Mouse (Mus musculus) spleen, postnatal 4 days (tissue): ENCODE measurements around the gene Slc38a3.

Source experiments
- DNase-seq, 2 experiments: peaks; one replicate each; pipeline ENCODE4 v3.0.0; 2022; ENCODE audit warnings: low spot score in 2 of 2

Slc38a3 gene

DNA sequence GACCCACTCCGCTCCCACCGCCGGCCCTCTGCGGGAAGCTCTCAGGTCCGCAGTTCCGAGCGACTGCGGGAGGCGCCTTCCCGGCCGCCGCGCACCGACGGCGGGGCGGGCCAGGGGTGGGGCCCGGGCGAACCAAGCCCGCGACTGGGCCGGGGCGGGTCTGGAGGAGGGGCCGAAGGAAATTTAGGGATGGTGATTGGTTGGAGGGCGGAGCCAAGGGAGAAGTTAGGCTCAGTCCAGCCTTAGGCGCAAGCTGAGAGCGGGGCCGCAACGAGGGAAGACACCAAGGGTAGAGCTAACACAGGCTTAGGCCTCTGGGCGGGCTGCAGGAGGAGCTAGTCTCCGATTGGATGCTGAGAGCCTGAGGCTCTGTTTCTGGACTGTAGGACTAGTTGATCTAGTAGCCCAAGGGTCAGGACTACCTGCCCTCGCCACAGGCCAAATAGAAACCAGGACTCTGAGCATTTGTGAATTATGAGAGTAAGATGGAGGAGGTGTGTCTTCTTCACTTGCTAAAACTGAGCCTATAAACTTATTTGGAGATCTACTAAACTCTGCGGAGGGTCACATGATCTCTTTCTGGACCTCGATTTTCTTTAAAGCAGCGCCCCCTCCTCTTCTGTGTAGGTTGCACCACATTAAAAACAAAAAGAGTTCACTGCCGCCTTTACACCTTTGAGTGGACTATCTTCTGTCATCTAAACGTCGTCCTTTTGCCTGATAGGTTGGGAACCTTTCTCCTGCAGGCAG lies 33.9 kb downstream of the Slc38a3 start, which contains the start of gene Gnai2:
Gnai2 (minus strand) TSS at position 89 of the 750 bp plus-strand sequence.
- peak; percentile 98 for DNase-seq

DNA sequence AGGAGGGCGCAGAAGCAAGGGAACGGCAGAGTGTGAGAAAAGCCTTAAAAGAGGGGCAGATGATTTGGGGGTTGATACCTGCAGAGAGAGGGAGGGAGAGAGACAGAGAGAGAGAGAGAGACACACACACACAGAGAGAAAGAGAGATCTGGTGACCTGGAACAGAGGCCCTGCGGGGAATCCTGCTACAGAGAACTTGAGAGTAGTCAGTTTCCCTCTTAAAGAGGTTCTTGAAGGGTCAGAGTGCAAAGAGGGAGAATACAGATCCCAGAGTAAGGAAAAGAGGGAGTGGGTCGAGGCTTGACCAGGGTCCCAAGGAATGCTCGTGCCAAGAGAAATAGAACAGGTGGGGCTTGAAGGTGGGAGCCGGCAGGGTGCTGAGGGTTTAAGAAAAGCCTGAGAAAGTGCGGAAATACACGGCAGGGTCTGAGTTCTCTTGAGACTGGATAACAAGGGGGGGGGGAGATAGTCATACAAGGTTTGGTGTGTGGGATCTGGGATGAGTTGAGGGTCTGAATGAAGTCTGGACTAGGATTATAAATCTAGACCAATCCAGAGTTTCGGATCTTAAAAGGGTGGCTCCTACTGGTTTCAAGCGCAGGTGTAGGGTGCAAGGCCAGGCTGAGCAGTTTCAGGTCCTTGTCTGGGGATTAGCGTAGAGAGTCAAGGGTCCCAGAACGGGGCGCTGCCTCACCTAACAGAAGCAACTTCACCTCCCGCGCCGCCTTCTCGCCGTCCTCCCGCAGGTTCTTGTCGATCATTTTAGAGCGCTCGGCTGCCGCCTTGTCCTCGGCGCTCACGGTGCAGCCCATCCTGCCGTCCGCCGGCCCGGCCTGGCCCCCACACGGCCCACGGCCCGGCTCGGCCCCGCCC lies 34.7 kb downstream of the Slc38a3 start:
- DNase-seq = no peak

DNA sequence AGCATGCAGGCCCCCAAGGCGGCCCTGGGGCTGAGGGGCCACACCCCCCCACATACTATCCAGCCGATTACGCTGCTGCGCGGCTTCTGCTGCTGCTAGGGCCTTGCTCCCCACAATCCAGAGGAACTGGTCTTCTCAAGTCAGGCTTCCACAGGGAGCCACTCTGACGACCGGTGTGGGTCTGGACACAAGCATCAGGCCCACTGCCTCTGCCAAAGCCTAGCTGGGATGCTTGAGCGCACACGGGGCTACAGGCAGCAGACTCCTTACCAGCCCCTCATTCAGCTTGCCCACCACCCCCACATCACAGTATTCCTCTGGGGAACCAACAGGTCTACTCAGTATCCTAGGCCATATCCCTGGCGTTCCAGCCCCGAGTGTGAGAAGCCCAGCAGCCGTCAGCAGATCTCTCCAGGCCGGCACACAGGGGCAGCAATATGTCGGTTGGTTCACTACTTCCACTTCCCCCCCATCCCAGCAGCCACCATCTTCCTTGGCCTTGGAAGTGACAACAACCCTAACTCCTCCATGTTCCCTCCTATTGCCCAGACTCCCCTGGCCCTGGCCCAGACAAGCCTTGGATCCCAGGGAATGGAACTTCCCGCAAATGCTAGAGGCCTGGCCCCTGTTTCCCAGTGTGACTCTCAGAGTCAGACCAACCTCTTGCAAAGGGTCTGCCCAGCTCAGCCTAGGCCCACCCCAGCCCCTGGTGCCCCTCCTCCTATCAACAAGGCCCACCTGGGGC lies 35.5 kb downstream of the Slc38a3 start:
- peak in 1 of 2 experiments; percentile 79 for DNase-seq

DNA sequence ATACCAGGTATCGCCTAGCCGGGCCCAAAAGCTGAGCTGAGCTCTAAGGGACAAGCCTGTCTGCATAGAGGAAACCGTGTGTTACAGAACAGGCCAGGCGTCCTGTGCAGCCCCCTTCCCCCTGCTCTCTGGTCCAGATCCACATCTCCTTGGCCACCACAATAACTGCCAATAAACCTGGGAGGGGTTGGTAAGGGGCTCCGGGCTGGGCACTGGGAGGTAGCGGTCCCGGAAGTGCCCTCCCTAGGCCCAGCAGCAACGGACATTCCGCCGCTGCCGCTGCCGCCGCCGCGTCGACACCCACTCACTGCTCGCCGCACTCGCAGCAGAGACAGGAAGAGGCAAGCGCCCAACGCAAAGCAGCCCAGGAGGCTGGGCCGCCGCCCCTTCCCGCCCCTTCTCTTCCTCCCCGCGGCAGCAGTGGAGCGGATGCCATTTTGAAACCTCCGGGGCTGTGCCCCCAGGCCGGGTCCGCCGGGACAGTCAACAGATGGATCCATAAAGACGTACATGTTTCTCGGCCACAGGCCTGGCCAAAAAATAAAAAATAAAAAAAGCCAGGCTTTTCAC lies 36.2 kb downstream of the Slc38a3 start:
- peak; percentile 86 to 92 for DNase-seq

DNA sequence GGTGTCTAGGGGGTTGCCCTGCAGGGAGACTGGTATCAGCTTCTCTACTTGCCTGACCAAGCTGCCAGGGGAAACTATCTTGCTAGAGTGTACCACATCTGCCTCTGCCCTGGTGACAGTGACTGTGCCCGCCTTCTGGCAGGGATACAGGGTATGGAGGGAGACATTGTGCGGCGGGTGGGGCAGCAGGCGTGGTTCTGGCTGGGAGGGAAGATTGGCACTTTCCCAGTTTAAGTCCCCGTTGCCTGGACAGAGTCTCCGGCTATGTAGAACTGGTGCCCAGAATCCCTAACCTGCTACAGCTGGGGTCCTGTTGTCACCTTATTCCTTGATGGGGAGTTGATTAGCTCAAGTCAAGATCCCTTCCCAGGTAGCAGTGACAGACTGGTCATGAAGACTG lies 36.9 kb downstream of the Slc38a3 start:
- DNase-seq = peak; percentile 84 to 88

DNA sequence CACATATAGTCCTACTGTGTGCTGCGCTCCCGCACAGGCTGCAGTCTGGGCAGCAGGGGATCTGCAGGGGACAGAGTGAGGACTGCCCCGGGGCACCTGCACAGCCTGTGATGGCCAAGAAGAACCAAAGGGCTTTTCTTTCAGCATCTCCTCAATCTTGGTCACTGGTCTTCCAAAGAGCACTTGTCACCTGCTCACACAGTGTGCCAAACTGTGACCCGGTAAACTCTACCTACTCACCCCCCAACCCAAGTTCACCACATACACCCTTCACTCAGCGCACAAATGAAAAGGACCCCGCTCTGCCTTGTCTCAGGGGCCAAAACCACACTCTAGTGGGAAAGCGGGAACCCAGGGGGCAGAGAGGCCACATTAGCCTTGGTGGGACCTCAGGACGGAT lies 37.5 kb downstream of the Slc38a3 start:
- no peak for DNase-seq

DNA sequence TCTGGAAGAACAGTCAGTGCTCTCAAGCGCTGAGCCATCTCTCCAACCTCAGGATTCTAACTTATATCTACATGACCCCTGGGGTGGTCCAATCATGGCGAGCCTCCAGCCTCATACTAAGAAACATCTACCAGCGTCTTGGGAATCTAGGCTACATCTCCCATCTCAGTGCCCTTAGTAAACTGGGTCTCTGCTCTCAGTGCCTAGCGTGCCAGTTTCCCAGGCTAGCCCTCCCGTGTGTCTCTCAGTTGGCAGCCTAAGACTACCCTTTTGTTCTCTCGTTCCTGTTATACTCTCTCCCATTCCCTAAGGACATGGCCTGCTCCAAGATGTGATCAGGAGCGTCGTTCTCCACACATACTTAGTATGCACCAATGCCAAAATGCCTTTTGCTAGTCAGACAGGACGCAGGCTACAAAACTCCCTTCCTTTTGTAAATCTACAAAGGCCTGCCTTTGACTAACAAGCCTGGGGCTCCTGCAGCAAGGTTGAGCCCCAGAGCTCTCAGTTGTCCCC lies 38.0 kb downstream of the Slc38a3 start:
- DNase-seq = no peak

DNA sequence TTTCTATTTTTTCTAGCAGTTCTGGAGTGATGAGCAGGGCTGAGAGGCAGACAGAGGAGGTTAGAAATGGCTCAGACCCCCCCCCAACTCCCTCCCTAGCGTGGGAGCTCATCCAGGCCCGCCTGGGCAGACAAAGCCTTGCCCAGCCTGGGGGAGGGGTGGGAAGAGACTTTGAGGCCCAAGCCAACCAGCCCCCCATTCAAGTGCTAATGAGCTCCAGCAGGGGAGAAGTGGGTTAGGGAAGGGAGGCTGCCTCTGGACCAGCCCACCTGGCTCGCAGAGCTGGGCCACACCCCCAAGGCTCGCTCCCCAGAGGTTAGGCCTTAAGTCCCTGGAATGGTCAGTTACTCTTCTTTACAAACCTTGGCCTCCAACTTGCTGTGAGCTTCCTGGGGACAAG lies 38.8 kb downstream of the Slc38a3 start:
- DNase-seq = no peak

DNA sequence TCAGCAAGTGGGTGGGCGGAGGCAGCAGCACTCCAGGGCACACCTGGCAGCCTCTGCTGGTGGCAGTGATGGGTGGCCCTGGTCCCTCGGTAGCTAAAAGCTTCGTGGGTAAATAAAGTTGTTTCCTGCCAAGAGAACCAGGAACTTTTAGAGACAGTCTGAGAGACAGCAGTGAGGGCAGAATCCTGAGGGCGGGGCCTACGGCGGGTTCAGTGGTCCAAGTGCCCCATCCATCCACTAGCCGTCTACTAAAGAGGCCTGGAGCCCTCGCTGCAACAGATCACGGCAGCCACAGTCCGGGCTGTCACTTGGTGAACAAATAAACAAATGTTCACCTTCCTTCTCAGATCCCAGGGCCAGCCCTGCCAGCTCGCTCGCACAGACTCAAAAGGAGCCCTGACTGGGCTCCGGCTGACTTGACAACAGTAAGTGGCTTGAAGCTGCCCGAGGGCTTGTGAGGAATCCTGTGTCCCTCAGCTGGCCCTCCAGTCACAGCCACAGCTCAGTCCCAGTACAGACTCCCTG lies 39.4 kb downstream of the Slc38a3 start:
- DNase-seq = no peak

DNA sequence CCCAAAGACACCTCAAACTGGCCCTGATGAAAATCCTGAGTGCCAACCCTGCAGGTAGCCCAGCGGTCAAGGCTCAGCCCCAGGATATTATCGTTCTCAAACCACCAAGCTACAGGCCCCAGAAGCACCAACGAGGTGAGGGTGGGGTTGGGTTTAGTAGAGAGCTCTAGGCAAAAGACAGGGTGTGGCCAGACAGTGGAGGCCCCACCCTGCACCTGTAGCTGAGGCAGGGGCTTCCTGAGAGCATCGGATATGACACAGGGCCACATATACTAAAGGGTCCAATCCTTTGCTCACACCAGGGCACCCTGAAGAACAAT lies 40.0 kb downstream of the Slc38a3 start:
- peak in 1 of 2 experiments; percentile 45 for DNase-seq

DNA sequence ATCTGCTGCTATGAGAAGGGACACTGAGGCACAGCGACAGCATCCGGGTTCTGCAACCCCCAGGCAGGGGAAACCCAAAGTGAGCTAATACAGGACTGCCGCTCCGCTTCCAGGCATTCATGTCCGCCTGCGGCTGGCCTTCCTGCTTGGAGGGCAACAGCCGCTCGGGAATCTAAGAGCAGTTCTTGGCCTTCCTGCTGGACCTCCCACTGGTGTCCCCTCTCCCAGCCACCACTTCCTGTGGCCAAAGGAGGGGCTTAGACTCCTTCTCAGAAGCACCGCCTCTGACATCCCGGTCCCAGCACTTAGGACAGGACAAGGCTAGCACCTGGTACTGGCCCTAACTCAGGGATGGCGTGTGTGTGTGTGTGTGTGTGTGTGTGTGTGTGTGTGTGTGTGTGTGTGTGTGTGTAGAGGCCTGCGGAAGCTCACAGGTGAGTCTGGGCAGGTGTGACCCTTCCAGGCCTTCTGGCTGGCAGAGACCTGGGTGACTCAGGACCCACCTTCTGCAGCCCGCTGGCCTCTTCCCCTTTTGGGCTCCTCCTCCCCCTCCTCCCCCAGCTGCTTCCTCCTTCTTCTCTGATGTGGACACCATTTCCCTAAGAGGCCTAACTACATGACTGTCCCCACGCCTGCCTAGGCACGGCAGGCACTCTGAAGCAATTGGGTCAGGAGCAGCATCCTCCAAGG lies 40.5 kb downstream of the Slc38a3 start:
- peak; percentile 68 to 79 for DNase-seq

DNA sequence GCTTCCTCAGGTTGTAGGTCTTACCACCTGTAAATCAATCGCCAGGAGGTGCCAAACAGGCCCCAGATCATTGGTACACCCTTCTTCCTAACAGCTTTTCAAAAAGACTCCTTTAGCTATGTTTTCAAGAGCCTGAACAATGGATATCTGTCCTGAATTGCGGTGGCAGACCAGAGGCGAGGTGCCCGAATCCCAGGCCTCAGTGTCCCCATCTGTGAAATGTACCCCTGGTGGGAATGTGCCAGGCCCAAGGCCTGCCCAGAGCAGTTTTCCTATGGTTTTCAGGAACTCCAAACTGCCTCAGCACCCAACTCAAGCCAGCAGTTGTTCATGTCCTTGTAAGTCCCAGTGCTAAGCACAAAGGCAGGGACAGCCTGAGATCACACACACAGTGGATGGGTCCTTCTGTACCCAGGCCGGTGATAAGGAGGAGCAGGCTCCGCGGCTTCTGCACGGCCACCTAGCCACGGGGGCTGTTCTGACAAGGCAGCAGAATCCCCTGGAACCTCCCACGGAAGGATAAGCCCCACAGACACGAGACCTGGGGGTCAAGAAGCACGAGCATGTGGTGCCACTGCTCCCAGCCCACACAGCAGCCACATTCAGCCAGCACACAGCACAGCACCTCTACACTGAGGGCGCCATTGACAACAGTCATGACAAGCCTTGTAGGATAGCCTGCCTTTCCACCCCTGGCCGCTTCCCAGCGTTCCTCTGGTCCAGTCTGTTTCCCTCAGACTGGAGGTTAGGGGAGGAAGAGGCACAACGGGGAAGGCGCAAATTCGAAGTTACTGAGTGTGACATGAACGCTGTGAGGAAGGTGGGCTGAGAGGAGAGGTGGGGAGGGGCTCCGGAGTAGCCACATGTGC lies 41.7 kb downstream of the Slc38a3 start:
- no peak for DNase-seq

DNA sequence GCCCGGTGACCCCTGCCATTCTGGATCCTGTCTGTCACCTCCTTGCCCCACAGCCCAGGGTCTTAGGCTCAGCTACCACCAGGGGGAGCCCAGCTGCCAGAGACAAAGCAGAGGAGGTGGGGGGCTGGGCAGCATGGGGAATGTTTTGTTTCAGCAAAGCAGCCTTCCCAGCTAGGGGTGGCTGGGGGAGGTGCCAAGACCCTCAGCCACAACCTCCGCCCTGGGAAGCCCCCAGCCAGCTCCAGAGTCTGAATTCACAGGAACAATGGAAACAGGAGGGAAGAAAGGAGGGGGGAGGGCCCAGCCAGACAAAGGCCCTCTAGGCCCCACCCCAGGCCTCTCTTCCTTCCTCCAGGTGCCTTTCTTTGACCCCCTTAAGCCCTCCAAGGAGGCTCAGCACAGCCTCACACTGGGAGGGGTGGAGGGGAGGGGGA lies 42.5 kb downstream of the Slc38a3 start:
- DNase-seq = peak; percentile 82 to 92

DNA sequence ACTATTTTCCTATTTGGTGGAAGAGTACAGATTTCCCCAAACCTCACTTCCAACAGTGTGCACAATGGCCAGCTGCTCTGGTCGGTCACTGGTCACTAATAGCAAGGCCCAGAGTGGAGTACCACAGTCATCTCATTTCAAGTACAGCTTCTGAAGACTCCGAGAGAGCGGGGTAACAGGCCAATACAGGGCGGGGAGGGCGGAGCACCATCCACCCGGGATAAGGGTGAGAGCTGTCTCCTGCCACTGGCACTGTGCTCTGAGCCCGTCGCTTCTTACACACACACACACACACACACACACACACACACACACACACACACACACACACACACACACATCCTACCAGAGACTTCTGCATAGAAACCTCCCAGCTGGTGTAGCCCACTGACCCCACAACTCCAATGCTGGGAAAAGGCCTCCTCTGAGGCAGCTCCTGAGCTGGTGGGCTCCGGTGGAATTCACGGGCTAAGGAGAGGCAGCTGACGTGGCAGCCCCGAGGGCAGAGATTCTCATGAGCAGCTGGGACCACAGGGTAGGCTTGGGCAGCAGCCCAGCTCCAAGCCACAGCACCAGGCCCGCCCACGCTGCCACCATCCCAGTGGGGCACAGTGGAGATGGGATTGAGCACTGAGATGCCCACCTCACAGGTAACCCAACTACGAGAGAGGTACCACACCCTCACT lies 43.0 kb downstream of the Slc38a3 start:
- DNase-seq = no peak

DNA sequence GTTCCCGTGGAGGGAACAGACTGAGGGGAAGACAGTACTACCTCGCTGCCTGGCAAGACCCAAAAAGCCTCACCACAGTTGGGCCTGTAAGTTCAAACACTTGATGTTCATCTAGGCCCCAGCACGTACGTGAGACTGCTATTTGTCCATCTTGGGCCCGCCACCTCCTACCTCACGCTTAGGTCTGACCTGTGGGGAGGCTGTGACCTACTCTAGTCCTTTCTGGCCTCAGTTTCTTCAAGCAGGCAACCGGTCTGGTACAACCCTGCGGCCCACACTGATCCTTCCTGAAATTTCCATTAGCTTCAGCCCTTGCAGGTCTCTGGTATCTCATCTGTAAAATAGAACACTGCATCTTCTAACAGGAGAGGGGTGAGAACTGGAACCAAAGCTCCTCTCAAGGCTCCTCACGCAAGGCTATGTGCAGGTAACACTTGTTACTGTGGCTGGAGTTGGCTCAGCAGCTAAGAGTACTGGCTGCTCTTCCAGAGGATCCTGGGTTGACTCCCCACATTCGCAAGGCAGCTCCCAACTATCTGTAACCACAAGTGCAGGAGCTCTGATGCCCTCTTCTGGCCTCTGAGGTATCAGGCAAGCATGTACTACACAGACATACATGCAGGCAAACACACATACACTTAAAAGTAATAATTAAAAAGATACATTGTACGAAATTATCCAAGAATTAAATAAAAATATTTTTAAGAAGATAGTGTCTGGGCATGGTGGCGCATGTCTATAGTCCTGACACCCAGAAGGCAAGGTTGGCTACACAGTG lies 43.8 kb downstream of the Slc38a3 start:
- DNase-seq = no peak

DNA sequence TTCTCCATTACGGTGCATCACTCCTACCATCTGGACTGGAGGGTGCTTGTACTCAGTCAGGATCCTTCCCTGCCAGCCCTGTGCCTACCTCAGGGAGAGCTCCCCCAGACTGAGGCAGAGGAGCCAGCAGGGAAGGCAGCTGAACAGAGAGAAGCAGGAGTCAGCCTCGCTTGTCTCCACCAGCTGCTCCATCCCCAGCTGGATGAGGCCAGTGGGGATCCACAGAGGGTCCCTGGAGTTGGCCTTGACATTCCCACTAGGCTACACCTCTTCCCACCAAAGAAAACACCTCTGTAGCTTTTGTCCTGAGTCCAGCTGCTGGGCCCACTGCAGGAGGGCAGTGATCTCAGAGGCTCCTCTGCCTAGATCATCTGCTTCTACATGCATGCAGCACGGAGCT lies 44.4 kb downstream of the Slc38a3 start:
- no peak for DNase-seq

DNA sequence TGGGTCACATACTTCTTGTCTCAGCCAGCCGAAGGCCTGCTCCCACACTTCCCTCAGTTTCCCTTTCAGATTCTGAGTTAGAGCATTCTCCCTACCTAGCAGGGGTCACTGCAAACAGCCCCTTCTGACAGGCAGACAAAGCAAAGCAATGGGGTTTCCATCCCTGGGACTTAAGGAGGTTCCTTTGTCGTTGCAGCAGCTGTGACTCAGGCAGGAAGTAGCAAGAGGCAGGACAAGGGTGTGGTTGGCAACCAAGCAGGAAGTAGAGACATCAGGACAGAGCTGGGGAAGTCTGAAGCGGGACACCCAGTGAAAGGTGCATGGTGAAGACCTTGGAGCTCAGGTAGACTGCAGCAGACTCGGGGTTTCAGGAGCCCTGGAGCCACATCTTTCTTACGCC lies 44.8 kb downstream of the Slc38a3 start:
- DNase-seq = no peak

DNA sequence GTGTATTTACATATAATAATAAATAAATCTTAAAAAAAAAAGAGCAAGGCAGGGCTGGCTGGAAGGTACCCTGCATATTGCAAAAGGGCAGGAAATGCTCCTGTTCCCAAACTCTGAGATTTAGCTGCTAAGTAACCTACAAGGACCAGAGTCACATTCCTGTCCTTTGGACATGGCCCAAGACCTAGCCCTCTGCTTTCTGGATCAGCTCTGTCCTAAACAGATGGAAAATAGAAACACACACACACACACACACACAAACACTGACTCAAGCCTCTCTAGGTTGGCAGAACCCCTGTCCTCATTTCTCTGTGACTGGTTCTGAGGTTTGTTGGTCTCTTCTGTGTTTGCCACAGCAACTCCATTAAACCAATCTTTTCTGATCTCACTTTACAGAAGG lies 48.4 kb downstream of the Slc38a3 start:
- no peak for DNase-seq

DNA sequence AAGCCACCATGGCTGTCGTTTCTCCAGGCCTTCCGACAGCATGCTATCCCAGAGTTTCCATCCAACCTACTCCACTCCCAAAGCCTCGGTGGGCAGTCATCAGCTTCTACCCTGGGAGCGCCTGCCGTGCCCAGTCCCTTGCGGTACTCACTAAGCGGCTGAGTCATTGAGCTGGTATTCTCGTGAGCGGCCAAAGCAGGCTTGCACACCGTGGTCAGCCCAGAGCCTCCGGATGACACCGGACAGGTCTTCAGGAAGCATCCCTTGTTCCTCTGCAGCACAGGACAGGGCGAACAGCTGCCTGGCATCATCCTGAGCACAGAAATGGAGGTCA lies 49.8 kb downstream of the Slc38a3 start:
- DNase-seq = no peak
